Mouse (Mus musculus) lung, postnatal 10 days (tissue): ENCODE results near the gene Mfn2.

ENCODE experiments used
- DNase-seq: peaks from one replicate; pipeline ENCODE4 v3.0.0; 2021

Gene Mfn2

GRCm38 (mm10) chr4:147904313-147905089, at the start of gene Mfn2:
Gene Mfn2, minus strand, starts transcription at chr4:147904704.
- peak; percentile 93 for DNase-seq

- DNase-seq: peak; percentile 47
Observed at GRCm38 (mm10) chr4:147953590-147953989, 49.1 kb upstream of the Mfn2 start.

GRCm38 (mm10) chr4:147947511-147947910, 43.0 kb upstream of the Mfn2 start:
- DNase-seq: no peak

- DNase-seq: no peak
Observed at GRCm38 (mm10) chr4:147943005-147943404, 38.5 kb upstream of the Mfn2 start.

GRCm38 (mm10) chr4:147941045-147942020, 36.8 kb upstream of the Mfn2 start:
- DNase-seq: peak; percentile 24

- peak; percentile 91 for DNase-seq
Observed at GRCm38 (mm10) chr4:147940576-147941044, 36.1 kb upstream of the Mfn2 start, which contains the start of gene 2510039O18Rik. Gene 2510039O18Rik, plus strand, starts transcription at chr4:147940895.

GRCm38 (mm10) chr4:147940111-147940510, 35.6 kb upstream of the Mfn2 start:
- DNase-seq: peak; percentile 34

- DNase-seq: peak; percentile 64
Observed at GRCm38 (mm10) chr4:147938148-147939096, 33.9 kb upstream of the Mfn2 start.

- no peak for DNase-seq
Observed at GRCm38 (mm10) chr4:147937486-147937885, 33.0 kb upstream of the Mfn2 start.

GRCm38 (mm10) chr4:147937021-147937420, 32.5 kb upstream of the Mfn2 start:
- no peak for DNase-seq

- peak; percentile 92 for DNase-seq
Observed at GRCm38 (mm10) chr4:147936331-147936954, 31.9 kb upstream of the Mfn2 start, which contains the start of gene Plod1. Gene Plod1, minus strand, starts transcription at chr4:147936767.

GRCm38 (mm10) chr4:147935904-147936303, 31.4 kb upstream of the Mfn2 start:
- DNase-seq: no peak

GRCm38 (mm10) chr4:147934611-147935010, 30.1 kb upstream of the Mfn2 start:
- no peak for DNase-seq

GRCm38 (mm10) chr4:147934134-147934533, 29.6 kb upstream of the Mfn2 start:
- DNase-seq: no peak

- no peak for DNase-seq
Observed at GRCm38 (mm10) chr4:147930946-147931345, 26.4 kb upstream of the Mfn2 start.

GRCm38 (mm10) chr4:147928540-147928939, 24.0 kb upstream of the Mfn2 start:
- no peak for DNase-seq

- no peak for DNase-seq
Observed at GRCm38 (mm10) chr4:147928136-147928535, 23.6 kb upstream of the Mfn2 start.

- DNase-seq: peak; percentile 70
Observed at GRCm38 (mm10) chr4:147927705-147928104, 23.2 kb upstream of the Mfn2 start.

GRCm38 (mm10) chr4:147922341-147922740, 17.8 kb upstream of the Mfn2 start:
- DNase-seq: no peak

GRCm38 (mm10) chr4:147920973-147921372, 16.5 kb upstream of the Mfn2 start:
- no peak for DNase-seq

- DNase-seq: peak; percentile 72
Observed at GRCm38 (mm10) chr4:147918459-147919121, 14.1 kb upstream of the Mfn2 start.
